Mouse (Mus musculus) hindbrain, embryonic 11.5 days (tissue): ENCODE measurements around the gene Olfr105-ps. TPM values are rescaled to one million over a fixed set of nuclear protein-coding genes. Genes with fewer than 3 reads are reported as not detected.

Experiments
- ATAC-seq: fragments of 200-750 bp; cut with Nextera tagmentation; 2 replicates; pipeline ENCODE4 v1.8.0; 2017; ENCODE audit warnings: mild to moderate bottlenecking, moderate TSS enrichment, moderate library complexity; ENCODE audit not compliant: low FRiP score
- DNase-seq: peaks from one replicate; pipeline ENCODE4 v3.0.0-alpha.2; 2015; ENCODE audit warnings: low spot score
- H3K27ac ChIP-seq: fragments of 300-500 bp; sonication (generic); 2 replicates; pipeline ENCODE4 v1.5.1; 2014; ENCODE audit warnings: mild to moderate bottlenecking, low read depth, low read length
- H3K27me3 ChIP-seq: fragments of 300-500 bp; sonication (generic); 2 replicates; pipeline ENCODE4 v1.6.1; 2014; ENCODE audit warnings: mild to moderate bottlenecking, low read length, moderate library complexity, mixed read lengths; ENCODE audit not compliant: control insufficient read depth, insufficient read depth
- H3K36me3 ChIP-seq: fragments of 300-500 bp; sonication (generic); 2 replicates; pipeline ENCODE4 v1.6.1; 2014; ENCODE audit warnings: mild to moderate bottlenecking, low read length, moderate library complexity, mixed read lengths; ENCODE audit not compliant: control insufficient read depth, insufficient read depth
- H3K4me1 ChIP-seq: fragments of 300-500 bp; sonication (generic); replicated peaks from 2 replicates; pipeline ENCODE4 v1.6.1; 2014; ENCODE audit warnings: low read length, mixed read lengths; ENCODE audit not compliant: control insufficient read depth, insufficient read depth
- H3K4me2 ChIP-seq: fragments of 300-500 bp; sonication (generic); replicated peaks from 2 replicates; pipeline ENCODE4 v1.6.1; 2014; ENCODE audit warnings: mild to moderate bottlenecking, low read depth, low read length
- H3K4me3 ChIP-seq: fragments of 300-500 bp; sonication (generic); 2 replicates; pipeline ENCODE4 v1.5.1; 2014; ENCODE audit warnings: low read depth, low read length
- H3K9ac ChIP-seq: fragments of 300-500 bp; sonication (generic); 2 replicates; pipeline ENCODE4 v1.6.1; 2014; ENCODE audit warnings: low read depth, low read length
- H3K9me3 ChIP-seq: fragments of 300-500 bp; sonication (generic); 2 replicates; pipeline ENCODE4 v1.6.1; 2016; ENCODE audit warnings: low read length; ENCODE audit not compliant: control insufficient read depth
- WGBS: fragments of 180-500 bp; shearing (Covaris S2); extraction: QIAGEN DNeasy Blood & Tissue Kit; methylation state at CpG from one replicate; pipeline ENCODE4 v1.1.7; 2014; 5-methylcytosine and 5-hydroxymethylcytosine counted together
- polyA plus RNA-seq: library from polyadenylated mRNA; unstranded; fragments of >200 nt; fragmentation: Nextera tagmentation; extraction: Ambion mirVana; gene quantifications from 2 replicates; pipeline ENCODE4 v1.2.1, GENCODE M21; 2014

The Olfr105-ps gene
- not detected in 2 replicates for polyA plus RNA-seq

GRCm38 (mm10) chr17:37378733-37379132 lies at the start of gene Olfr105-ps:
Olfr105-ps (plus strand) TSS chr17:37379033.
- Histone ChIP-seq H3K4me3 (no peak within 1 kb of the TSS), H3K27me3 (no peaks in the 10 kb centered on the region), H3K4me2 (no peak within 1 kb of the TSS), H3K36me3 (no peaks in the 10 kb centered on the region), H3K9me3 (no peaks in the 10 kb centered on the region), H3K4me1 (no peaks in the 10 kb centered on the region), H3K9ac (no peak within 1 kb of the TSS), H3K27ac (no peak within 1 kb of the TSS)
- ATAC-seq: no peak
- DNase-seq: no peak

- H3K9ac ChIP-seq: no peak within 1 kb of the TSS
- no peaks in the 10 kb centered on the region for H3K4me1 ChIP-seq
- H3K4me2 ChIP-seq: no peak within 1 kb of the TSS
- H3K9me3 ChIP-seq: no peaks in the 10 kb centered on the region
- H3K4me3 ChIP-seq: no peak within 1 kb of the TSS
- no peaks in the 10 kb centered on the region for H3K36me3 ChIP-seq
- DNase-seq (no peak), ATAC-seq (no peak)
- no peaks in the 10 kb centered on the region for H3K27me3 ChIP-seq
- H3K27ac ChIP-seq: no peak within 1 kb of the TSS
- 88% methylated on average over 2 of the region's 2 CpGs for WGBS
Measured at GRCm38 (mm10) chr17:37339598-37339997, 39.2 kb upstream of the Olfr105-ps start, which contains the start of gene Olfr103. Olfr103 (minus strand) TSS chr17:37339698.

GRCm38 (mm10) chr17:37359282-37359681 lies 19.6 kb upstream of the Olfr105-ps start, which contains the start of gene Olfr104-ps:
Olfr104-ps (plus strand) TSS chr17:37359582.
- Histone ChIP-seq H3K36me3 (no peaks in the 10 kb centered on the region), H3K9ac (no peak within 1 kb of the TSS), H3K4me1 (no peaks in the 10 kb centered on the region), H3K27me3 (no peaks in the 10 kb centered on the region), H3K4me2 (no peak within 1 kb of the TSS), H3K4me3 (no peak within 1 kb of the TSS), H3K27ac (no peak within 1 kb of the TSS), H3K9me3 (no peaks in the 10 kb centered on the region)
- no peak for ATAC-seq
- DNase-seq: no peak

- Histone ChIP-seq H3K36me3 (no peaks in the 10 kb centered on the region), H3K27me3 (no peaks in the 10 kb centered on the region), H3K9me3 (no peaks in the 10 kb centered on the region), H3K27ac (no peak within 1 kb of the TSS), H3K4me2 (no peak within 1 kb of the TSS), H3K4me1 (no peaks in the 10 kb centered on the region), H3K9ac (no peak within 1 kb of the TSS), H3K4me3 (no peak within 1 kb of the TSS)
- DNase-seq: no peak
- ATAC-seq: no peak
- WGBS: 91% methylated on average over 1 of the region's 1 CpGs
Measured at GRCm38 (mm10) chr17:37390093-37390492, 11.3 kb downstream of the Olfr105-ps start, which contains the start of gene Olfr106-ps. Olfr106-ps (plus strand) TSS chr17:37390393.

GRCm38 (mm10) chr17:37398926-37399325 lies 20.1 kb downstream of the Olfr105-ps start, which contains the start of gene Olfr107:
Olfr107 (plus strand) TSS chr17:37399226.
- no peaks in the 10 kb centered on the region for H3K9me3 ChIP-seq
- H3K9ac ChIP-seq: no peak within 1 kb of the TSS
- H3K36me3 ChIP-seq: no peaks in the 10 kb centered on the region
- 82% methylated on average over 3 of the region's 3 CpGs for whole genome bisulfite sequencing
- no peak within 1 kb of the TSS for H3K4me3 ChIP-seq
- H3K4me1 ChIP-seq: no peaks in the 10 kb centered on the region
- DNase-seq (no peak), ATAC-seq (no peak)
- H3K27ac ChIP-seq: no peak within 1 kb of the TSS
- no peak within 1 kb of the TSS for H3K4me2 ChIP-seq
- no peaks in the 10 kb centered on the region for H3K27me3 ChIP-seq

GRCm38 (mm10) chr17:37413380-37413779 lies 34.5 kb downstream of the Olfr105-ps start:
- ATAC-seq (no peak), DNase-seq (no peak)
- no peaks in the 10 kb centered on the region for H3K4me1 ChIP-seq
- H3K27me3 ChIP-seq: no peaks in the 10 kb centered on the region
- H3K4me2 ChIP-seq: no peak overlapping the region
- H3K9me3 ChIP-seq: no peaks in the 10 kb centered on the region
- no peak overlapping the region for H3K9ac ChIP-seq
- no peaks in the 10 kb centered on the region for H3K36me3 ChIP-seq
- no peak overlapping the region for H3K4me3 ChIP-seq
- H3K27ac ChIP-seq: no peak overlapping the region

Other genes with a start within 250 kb of the Olfr105-ps start
- gene Olfr93, start 217.5 kb upstream of the Olfr105-ps start, polyA plus RNA-seq: not detected in 2 replicates
- gene Ubd, start 185.1 kb upstream of the Olfr105-ps start, polyA plus RNA-seq: not detected in 2 replicates
- gene Olfr94, start 178.0 kb upstream of the Olfr105-ps start, polyA plus RNA-seq: not detected in 2 replicates
- gene Olfr95, start 165.9 kb upstream of the Olfr105-ps start, polyA plus RNA-seq: not detected in 2 replicates
- gene Olfr96, start 158.9 kb upstream of the Olfr105-ps start, polyA plus RNA-seq: not detected in 2 replicates
- not detected in 2 replicates for gene Olfr97, start 141.7 kb upstream of the Olfr105-ps start, polyA plus RNA-seq
- not detected in 2 replicates for gene Olfr98, start 115.3 kb upstream of the Olfr105-ps start, polyA plus RNA-seq
- gene H2-M3, start 108.8 kb upstream of the Olfr105-ps start, polyA plus RNA-seq: 0.93 and 1.3 TPM in 2 replicates
- not detected in 2 replicates for gene Olfr99, start 95.6 kb upstream of the Olfr105-ps start, polyA plus RNA-seq
- not detected in 2 replicates for gene Olfr101, start 74.7 kb upstream of the Olfr105-ps start, polyA plus RNA-seq
- gene Olfr102, start 62.0 kb upstream of the Olfr105-ps start, polyA plus RNA-seq: not detected in 2 replicates
- not detected in 2 replicates for gene Olfr103, start 39.3 kb upstream of the Olfr105-ps start, polyA plus RNA-seq
- gene Olfr104-ps, start 19.5 kb upstream of the Olfr105-ps start, polyA plus RNA-seq: not detected in 2 replicates
- not detected in 2 replicates for gene Olfr106-ps, start 11.4 kb downstream of the Olfr105-ps start, polyA plus RNA-seq
- not detected in 2 replicates for gene Olfr107, start 20.2 kb downstream of the Olfr105-ps start, polyA plus RNA-seq
- not detected in 2 replicates for gene Olfr108, start 66.4 kb downstream of the Olfr105-ps start, polyA plus RNA-seq
- gene Olfr109, start 79.9 kb downstream of the Olfr105-ps start, polyA plus RNA-seq: not detected in 2 replicates
- 0.11 TPM in 1 of 2 replicates, not detected in the other for gene H2-M2, start 104.5 kb downstream of the Olfr105-ps start, polyA plus RNA-seq
- not detected in 2 replicates for gene Olfr110, start 113.4 kb downstream of the Olfr105-ps start, polyA plus RNA-seq
- not detected in 2 replicates for gene Olfr111, start 129.0 kb downstream of the Olfr105-ps start, polyA plus RNA-seq
- not detected in 2 replicates for gene Olfr112, start 190.4 kb downstream of the Olfr105-ps start, polyA plus RNA-seq
- gene Olfr113, start 198.6 kb downstream of the Olfr105-ps start, polyA plus RNA-seq: not detected in 2 replicates
- not detected in 2 replicates for gene Olfr114, start 213.7 kb downstream of the Olfr105-ps start, polyA plus RNA-seq
- gene Olfr115, start 248.1 kb downstream of the Olfr105-ps start, polyA plus RNA-seq: not detected in 2 replicates
- not detected in 2 replicates for gene Olfr116, start 248.2 kb downstream of the Olfr105-ps start, polyA plus RNA-seq